Mouse (Mus musculus) heart, postnatal 0 days (tissue): Measurements from ENCODE around the gene Mtmr1.

Experiments
- CTCF ChIP-seq: IDR thresholded peaks from 2 replicates; pipeline ENCODE4 v1.5.1; 2016; ENCODE audit warnings: antibody characterized with exemption, control low read depth, low read depth
- EP300 ChIP-seq: IDR thresholded peaks from 2 replicates; pipeline ENCODE4 v1.6.1; 2016; ENCODE audit warnings: antibody characterized with exemption, low read depth

- TF ChIP-seq EP300 (no peak), CTCF (no peak)
Observed at GRCm38 (mm10) chrX:71355331-71355730, 9.2 kb upstream of the Mtmr1 start.
